Mouse (Mus musculus): ENCODE measurements at regions not wholly inside any gene's neighbourhood (a gene's known extent, or its start where the extent isn't known, plus 50 kb on each side); places are given as distances from the start of the nearest gene placed in this dataset.
A peak's percentile ranks its signal among the peaks of the same experiment; 100 is the strongest.

DNA sequence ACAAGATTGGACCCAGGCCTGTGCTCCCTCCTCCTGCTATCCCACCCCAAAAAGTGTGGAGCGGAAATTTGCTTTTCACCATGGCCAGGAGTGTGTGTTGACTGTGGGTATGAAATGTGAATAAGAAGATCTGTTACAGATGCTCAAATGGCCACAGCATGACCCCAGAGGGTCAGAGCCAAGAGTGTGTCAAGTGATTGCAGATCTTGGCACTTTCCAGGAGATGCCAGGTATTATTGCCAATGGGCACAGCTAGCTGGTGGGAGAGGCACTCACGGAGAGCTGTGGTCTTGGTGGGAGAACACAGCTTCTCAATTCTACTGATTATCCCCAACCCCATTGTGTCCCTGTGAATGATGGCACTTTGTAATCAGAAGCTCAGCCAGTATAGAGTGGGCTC lies 62.7 kb downstream of the Smim20 start:
- no peak for DNase-seq (ENCODE audit: low spot score in 2 of 2)

DNA sequence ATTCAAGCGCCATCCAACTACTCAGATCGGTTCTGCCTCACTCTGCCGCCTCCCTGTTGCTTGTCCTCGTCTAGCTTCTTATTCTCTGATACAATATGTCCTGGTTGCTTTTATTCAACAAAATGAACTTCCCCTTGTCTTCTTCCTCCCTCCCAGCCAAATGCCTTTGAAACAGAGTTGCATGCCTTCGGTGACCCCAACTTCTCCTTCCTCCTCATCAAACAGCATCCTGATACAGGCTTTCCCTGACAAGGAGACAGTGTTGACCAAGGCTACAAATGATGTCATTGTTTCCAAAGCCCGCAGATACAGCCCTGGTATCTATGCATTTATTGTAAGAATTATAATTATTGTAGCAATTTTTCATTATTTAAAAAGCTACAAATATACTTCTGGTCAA lies 69.8 kb downstream of the Smim20 start:
- no peak for DNase-seq (ENCODE audit: low spot score in 2 of 2)

- DNase-seq (ENCODE audit: low spot score in 2 of 2): no peak
Measured at GRCm38 (mm10) chr5:53337816-53338215, 70.9 kb downstream of the Smim20 start.

- no peak for DNase-seq (ENCODE audit: low spot score in 2 of 2)
Measured at GRCm38 (mm10) chr5:53345164-53345563, 78.3 kb downstream of the Smim20 start.

DNA sequence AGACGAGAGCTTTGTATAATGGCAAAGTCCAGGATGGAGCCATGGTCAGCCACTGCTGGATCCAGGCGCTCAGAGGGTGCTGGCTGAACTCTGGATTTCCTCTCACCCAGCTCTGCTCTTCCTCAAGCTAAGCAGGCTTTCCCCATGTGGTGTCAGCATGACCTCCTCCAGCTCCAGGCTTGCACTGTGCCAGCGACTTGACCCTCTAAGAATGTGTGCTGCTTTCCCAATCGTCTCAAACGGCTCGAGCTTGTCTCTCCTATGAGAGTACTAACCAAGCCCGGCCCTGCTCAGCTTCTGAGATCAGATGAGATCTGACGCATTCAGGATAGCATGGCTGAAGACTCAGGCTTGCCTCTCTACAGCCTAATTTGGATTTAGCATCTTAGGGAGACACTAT lies 79.1 kb downstream of the Smim20 start:
- no peak for DNase-seq (ENCODE audit: low spot score in 2 of 2)

GRCm38 (mm10) chr5:53346756-53347155 lies 79.9 kb downstream of the Smim20 start:
- DNase-seq (ENCODE audit: low spot score in 2 of 2): no peak

DNA sequence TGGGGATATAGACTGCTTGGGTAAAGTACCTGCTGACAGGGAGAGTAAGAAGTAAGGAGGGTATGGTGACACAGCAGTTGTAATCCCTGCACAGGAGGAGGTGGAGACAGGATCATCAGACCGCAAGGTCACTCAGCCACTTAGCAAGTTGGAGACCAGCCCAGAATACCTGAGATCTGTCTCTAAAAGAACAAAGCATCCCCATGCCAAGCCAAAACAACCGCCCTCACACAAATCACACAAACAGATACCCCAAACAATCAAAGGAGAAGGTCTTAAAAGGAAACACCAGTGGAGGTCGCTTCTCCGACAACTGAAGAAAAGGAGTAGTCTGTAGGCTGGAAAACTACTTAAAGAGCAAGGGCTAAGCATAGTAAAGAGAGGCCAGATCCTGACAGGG lies 86.0 kb downstream of the Smim20 start:
- no peak for DNase-seq (ENCODE audit: low spot score in 2 of 2)

GRCm38 (mm10) chr5:53354296-53354695 lies 87.4 kb downstream of the Smim20 start:
- DNase-seq (ENCODE audit: low spot score in 2 of 2): no peak

GRCm38 (mm10) chr5:53355069-53355468 lies 88.2 kb downstream of the Smim20 start:
- DNase-seq (ENCODE audit: low spot score in 2 of 2): peak; percentile 78

- no peak for DNase-seq (ENCODE audit: low spot score in 2 of 2)
Measured at GRCm38 (mm10) chr5:53357086-53357608, 90.3 kb downstream of the Smim20 start.

GRCm38 (mm10) chr5:53358181-53358580 lies 91.3 kb downstream of the Smim20 start:
- DNase-seq (ENCODE audit: low spot score in 2 of 2): no peak

GRCm38 (mm10) chr5:53359887-53360286 lies 93.0 kb downstream of the Smim20 start:
- DNase-seq (ENCODE audit: low spot score in 2 of 2): no peak

GRCm38 (mm10) chr5:53361295-53361694 lies 94.4 kb downstream of the Smim20 start:
- no peak for DNase-seq (ENCODE audit: low spot score in 2 of 2)

GRCm38 (mm10) chr5:53363898-53364297 lies 97.0 kb downstream of the Smim20 start:
- no peak for DNase-seq (ENCODE audit: low spot score in 2 of 2)

DNA sequence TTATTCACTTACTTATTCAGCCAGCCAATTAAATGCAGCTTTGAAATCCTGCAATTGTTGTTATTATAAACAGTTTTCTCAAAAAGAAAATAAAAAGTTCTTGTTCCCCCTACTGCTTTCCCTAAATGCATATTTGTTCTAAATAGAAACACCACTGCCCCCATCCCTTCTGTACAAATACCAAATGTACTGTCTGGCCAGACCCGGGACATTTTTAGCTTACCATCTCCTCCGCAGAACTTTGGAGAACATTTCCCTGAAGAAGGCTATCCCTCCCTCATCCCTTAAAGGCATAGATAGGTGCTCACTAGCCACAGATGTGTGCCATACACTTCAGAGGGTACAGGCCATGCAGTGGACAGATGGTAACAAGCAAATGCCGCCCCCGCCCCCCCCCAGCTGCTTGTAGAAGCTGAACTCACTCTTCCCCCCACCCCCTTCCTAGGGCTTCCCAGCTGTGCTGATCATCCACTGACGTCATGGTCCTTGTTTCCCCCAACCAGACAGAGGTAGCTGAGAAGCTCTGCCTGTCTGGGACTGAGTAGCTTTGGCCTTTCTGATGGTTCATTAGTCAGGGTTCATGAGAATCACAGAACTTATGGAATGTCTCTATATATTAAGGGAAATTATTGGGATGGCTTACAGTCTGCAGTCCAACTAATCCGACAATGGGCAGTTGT lies 98.9 kb upstream of the Rbpj start:
- DNase-seq (ENCODE audit: low spot score in 2 of 2): no peak

DNA sequence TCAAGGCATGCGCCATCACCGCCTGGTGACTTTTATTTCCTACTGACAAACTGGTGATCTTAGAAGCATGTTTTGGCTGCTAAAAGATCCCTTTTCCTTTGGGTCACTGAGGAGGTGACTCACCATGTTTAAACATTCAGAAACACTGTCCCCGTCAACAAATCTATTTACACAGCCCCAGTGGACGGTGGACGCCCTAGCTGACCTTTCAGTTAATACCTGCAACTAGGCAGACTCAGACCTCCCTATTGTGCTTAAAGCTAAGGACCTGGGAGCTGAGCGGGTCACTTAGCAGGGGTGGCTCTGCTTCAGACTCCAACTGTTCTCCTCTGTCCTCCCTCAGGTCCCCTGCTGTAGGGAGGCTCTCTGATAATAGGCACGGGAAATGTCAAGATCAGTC lies 95.7 kb upstream of the Rbpj start:
- no peak for DNase-seq (ENCODE audit: low spot score in 2 of 2)

DNA sequence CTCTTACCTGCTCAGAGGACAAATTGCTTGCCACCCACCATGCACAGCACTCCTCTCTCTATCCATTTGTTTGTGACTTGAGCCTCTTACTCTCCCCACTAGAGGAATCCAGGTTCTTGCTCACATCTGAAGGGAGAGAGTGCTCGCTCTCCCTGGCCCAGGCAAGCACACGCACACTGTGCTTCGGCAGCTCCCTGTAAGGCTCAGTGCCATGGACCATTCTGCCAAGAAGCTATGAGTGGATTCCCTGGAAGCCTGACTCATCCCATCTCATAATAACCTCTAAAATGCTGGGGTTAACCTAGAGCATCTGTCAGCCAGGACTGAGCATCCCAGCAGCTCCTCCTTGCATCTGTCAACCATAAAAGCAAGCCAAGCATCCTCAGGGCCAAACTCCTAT lies 94.3 kb upstream of the Rbpj start:
- no peak for DNase-seq (ENCODE audit: low spot score in 2 of 2)

DNA sequence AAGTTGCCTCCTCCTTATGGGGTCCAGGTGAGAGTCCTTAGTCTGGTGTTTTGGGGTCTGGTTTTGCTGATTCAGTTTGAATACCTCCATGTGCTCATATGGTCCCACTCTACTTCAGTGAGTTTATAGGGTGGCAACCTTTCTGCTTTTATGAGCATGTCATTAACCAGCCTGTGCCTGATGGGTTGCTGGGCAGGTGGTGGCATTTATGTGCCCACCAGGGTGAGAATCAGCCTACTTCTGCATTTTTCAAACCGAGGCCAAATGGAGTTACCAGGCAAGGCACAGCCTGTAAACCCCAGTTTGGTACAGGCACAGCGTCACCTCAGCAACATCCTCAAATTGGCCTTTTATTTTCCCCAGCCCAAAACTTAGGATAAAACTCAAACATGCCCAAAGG lies 92.6 kb upstream of the Rbpj start:
- DNase-seq (ENCODE audit: low spot score in 2 of 2): no peak

GRCm38 (mm10) chr5:53376856-53377255 lies 89.1 kb upstream of the Rbpj start:
- DNase-seq (ENCODE audit: low spot score in 2 of 2): no peak

GRCm38 (mm10) chr5:53377698-53378097 lies 88.3 kb upstream of the Rbpj start:
- no peak for DNase-seq (ENCODE audit: low spot score in 2 of 2)

- DNase-seq (ENCODE audit: low spot score in 2 of 2): no peak
Measured at GRCm38 (mm10) chr5:53378106-53378505, 87.8 kb upstream of the Rbpj start.

GRCm38 (mm10) chr5:53378599-53378998 lies 87.4 kb upstream of the Rbpj start:
- DNase-seq (ENCODE audit: low spot score in 2 of 2): no peak

DNA sequence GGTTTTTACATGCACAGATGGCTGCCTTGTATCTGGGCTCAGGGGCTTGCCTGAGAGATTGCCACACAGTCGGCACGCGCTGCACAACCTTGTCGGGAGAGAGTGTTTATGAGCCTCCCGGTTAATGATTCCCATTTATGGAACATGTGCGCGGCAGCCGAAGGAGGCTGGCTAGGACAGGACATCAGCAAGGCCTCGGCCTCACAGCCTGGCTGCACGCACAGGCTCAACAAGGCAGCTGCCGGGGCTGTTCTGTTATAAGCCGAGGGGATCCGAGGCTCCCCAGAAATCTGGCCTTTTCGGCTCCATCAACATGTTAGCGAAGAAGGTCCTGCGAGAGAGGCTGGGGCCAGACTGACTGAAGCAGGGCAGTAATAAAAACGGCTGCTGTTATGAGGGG lies 86.3 kb upstream of the Rbpj start:
- DNase-seq (ENCODE audit: low spot score in 2 of 2): no peak

DNA sequence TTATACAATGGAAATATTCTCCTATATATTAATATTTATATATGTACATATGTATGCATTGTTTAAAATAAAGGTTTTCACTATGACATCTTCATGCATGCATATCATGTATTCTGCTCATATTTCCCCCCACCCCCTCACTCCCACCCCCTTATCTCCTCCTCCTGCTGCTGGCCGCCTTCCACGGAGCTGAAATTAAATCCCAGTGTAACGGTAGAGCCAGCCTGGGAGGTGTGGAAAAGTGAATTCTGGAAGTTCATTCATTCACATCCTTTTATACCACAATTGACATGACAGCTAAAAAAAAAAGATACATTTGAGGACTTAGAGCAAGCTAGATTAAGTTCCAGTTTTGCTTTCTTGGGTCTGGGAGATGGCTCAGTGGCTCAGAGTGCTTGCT lies 85.7 kb upstream of the Rbpj start:
- no peak for DNase-seq (ENCODE audit: low spot score in 2 of 2)
